Mouse (Mus musculus) erythroblast, embryonic 14.5 days (primary cell): ENCODE measurements at regions not wholly inside any gene's neighbourhood (a gene's known extent, or its start where the extent isn't known, plus 50 kb on each side); places are given as distances from the start of the nearest gene placed in this dataset.

Experiments used
- H3K27me3 ChIP-seq: 2 replicates; pipeline ENCODE4 v1.6.1; 2012; ENCODE audit warnings: inconsistent platforms; ENCODE audit not compliant: control insufficient read depth
- H3K36me3 ChIP-seq: 2 replicates; pipeline ENCODE4 v1.6.1; 2012; ENCODE audit warnings: mild to moderate bottlenecking, inconsistent platforms; ENCODE audit not compliant: control insufficient read depth
- H3K4me1 ChIP-seq: 2 replicates; pipeline ENCODE4 v1.6.1; 2012; ENCODE audit warnings: inconsistent platforms; ENCODE audit not compliant: control insufficient read depth
- H3K4me3 ChIP-seq: replicated peaks from 2 replicates; pipeline ENCODE3; 2012; ENCODE audit warnings: moderate library complexity, mild to moderate bottlenecking, inconsistent platforms
- H3K9me3 ChIP-seq: 2 replicates; pipeline ENCODE4 v1.6.1; 2012; ENCODE audit warnings: low read length, inconsistent platforms, mixed read lengths; ENCODE audit not compliant: control insufficient read depth
- GATA1 ChIP-seq: IDR thresholded peaks from 2 replicates; pipeline ENCODE4 v1.6.1; 2012; ENCODE audit warnings: low read length, inconsistent platforms, mixed read lengths
- TAL1 ChIP-seq: IDR thresholded peaks from 3 replicates; pipeline ENCODE4 v1.6.1; 2012; ENCODE audit warnings: low read length, inconsistent platforms, mixed read lengths

GRCm38 (mm10) chr10:83946186-83947176, 223.8 kb downstream of the 1500009L16Rik start:
- Histone ChIP-seq H3K4me3 (no peak overlapping the region), H3K9me3 (no peaks in the 10 kb centered on the region)

GRCm38 (mm10) chr10:83957118-83957759, 234.6 kb downstream of the 1500009L16Rik start:
- no peak for TF ChIP-seq TAL1
- no peak for TF ChIP-seq GATA1
- Histone ChIP-seq H3K36me3 (no peaks in the 10 kb centered on the region), H3K4me3 (no peak overlapping the region), H3K27me3 (no peaks in the 10 kb centered on the region), H3K9me3 (no peaks in the 10 kb centered on the region; the same call in 1 of the 2 replicates), H3K4me1 (no peaks in the 10 kb centered on the region)

More at GRCm38 (mm10) chr10:83946186-83947176, 223.8 kb downstream of the 1500009L16Rik start:
- TF ChIP-seq TAL1 (no peak), GATA1 (no peak)
- H3K36me3 ChIP-seq: no peaks in the 10 kb centered on the region
- H3K27me3 ChIP-seq: no peaks in the 10 kb centered on the region
- H3K4me1 ChIP-seq: peaks cover 22% of the 10 kb centered on the region

- H3K4me1 ChIP-seq: no peaks in the 10 kb centered on the region
- TF ChIP-seq GATA1 (no peak), TAL1 (no peak)
- H3K27me3 ChIP-seq: no peaks in the 10 kb centered on the region
- no peaks in the 10 kb centered on the region for H3K36me3 ChIP-seq
- H3K9me3 ChIP-seq: no peaks in the 10 kb centered on the region; the same call in 1 of the 2 replicates
- H3K4me3 ChIP-seq: no peak overlapping the region
These were observed 235.7 kb downstream of the 1500009L16Rik start for GRCm38 (mm10) chr10:83958397-83958796.

- H3K36me3 ChIP-seq: no peaks in the 10 kb centered on the region
- TF ChIP-seq GATA1: no peak
- TF ChIP-seq TAL1: no peak
- no peaks in the 10 kb centered on the region for H3K27me3 ChIP-seq
- H3K4me3 ChIP-seq: no peak overlapping the region
- no peaks in the 10 kb centered on the region; the same call in 1 of the 2 replicates for H3K9me3 ChIP-seq
- H3K4me1 ChIP-seq: no peaks in the 10 kb centered on the region
These were observed 236.2 kb downstream of the 1500009L16Rik start for GRCm38 (mm10) chr10:83958826-83959225.

- TF ChIP-seq TAL1: no peak
- H3K36me3 ChIP-seq: no peaks in the 10 kb centered on the region
- no peaks in the 10 kb centered on the region for H3K27me3 ChIP-seq
- no peaks in the 10 kb centered on the region for H3K9me3 ChIP-seq
- no peaks in the 10 kb centered on the region for H3K4me1 ChIP-seq
- no peak overlapping the region for H3K4me3 ChIP-seq
These were observed 240.6 kb downstream of the 1500009L16Rik start for GRCm38 (mm10) chr10:83963232-83963760.

- TF ChIP-seq GATA1: no peak
- no peak for TF ChIP-seq TAL1
- Histone ChIP-seq H3K4me1 (no peaks in the 10 kb centered on the region), H3K27me3 (no peaks in the 10 kb centered on the region), H3K36me3 (no peaks in the 10 kb centered on the region), H3K4me3 (no peak overlapping the region), H3K9me3 (no peaks in the 10 kb centered on the region)
These were observed 241.3 kb downstream of the 1500009L16Rik start for GRCm38 (mm10) chr10:83963779-83964643.

GRCm38 (mm10) chr10:83964838-83965237, 242.2 kb downstream of the 1500009L16Rik start:
- Histone ChIP-seq H3K4me1 (no peaks in the 10 kb centered on the region), H3K27me3 (no peaks in the 10 kb centered on the region), H3K4me3 (no peak overlapping the region), H3K9me3 (no peaks in the 10 kb centered on the region), H3K36me3 (no peaks in the 10 kb centered on the region)
- TF ChIP-seq GATA1: no peak
- no peak for TF ChIP-seq TAL1

GRCm38 (mm10) chr10:83970501-83970900, 247.8 kb downstream of the 1500009L16Rik start:
- no peaks in the 10 kb centered on the region for H3K9me3 ChIP-seq
- H3K4me3 ChIP-seq: no peak overlapping the region
- H3K27me3 ChIP-seq: no peaks in the 10 kb centered on the region
- TF ChIP-seq TAL1: no peak
- TF ChIP-seq GATA1: no peak
- no peaks in the 10 kb centered on the region for H3K4me1 ChIP-seq
- no peaks in the 10 kb centered on the region for H3K36me3 ChIP-seq
